Mouse (Mus musculus): ENCODE results near the gene Atrnl1.

GRCm38 (mm10) chr19:58068958-58069357, 458.1 kb downstream of the Atrnl1 start:
- TF ChIP-seq GATA1 (IDR thresholded peaks at IDR 0.05; ENCODE audit: borderline replicate concordance, low read length) (no peak), FLI1 (IDR thresholded peaks at IDR 0.05; ENCODE audit: low read length) (no peak)

Data from megakaryocyte, embryonic 14.5 days (primary cell).